Mouse (Mus musculus): Measurements from ENCODE around the gene Ilf2. TPM values are rescaled to one million over a fixed set of nuclear protein-coding genes. Genes with fewer than 3 reads are reported as not detected.
A peak's percentile ranks its signal among the peaks of the same experiment; 100 is the strongest.

The Ilf2 gene
- polyA plus RNA-seq, 1 experiment from 2014 or later = 240 TPM

DNA sequence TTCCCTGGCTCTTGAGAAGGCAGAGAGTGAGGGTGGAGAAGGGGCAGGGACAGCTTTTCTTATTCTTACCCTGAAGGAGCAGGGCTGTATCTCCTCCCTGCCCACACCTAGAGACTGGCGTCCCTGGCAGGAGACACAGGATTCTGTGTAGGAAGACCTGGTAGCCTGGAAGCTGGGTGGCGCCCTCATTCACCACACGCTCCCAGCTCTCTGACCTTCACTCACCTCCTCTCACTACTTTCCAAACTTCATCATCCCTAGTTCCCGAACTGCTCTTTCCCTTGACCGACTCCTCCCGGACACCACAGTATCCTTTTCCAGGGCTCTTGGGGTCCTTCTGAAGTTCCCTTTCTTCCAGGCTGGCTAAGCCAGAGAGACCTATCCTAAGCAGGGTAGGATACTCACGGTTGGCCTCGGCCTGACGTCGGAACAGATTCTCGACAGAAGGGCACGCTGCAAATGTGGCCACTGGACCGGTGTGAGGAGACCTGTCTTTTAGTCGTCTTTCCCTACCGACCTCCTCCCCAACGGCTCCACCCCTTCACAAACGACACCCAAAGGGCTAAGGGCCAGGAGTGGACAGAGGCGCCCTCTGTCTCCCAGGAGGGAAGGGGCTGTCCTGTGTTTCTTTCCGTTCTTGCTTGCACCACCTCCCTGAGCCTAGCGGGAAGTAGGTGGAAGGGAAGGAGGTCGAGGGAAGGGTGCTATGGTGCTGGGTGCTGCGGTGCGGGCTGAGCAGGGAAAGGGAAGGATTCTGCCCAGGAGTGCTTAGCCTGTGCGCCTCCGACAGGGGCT, 38.1 kb downstream of the Ilf2 start, which contains the start of the genes S100a1 and S100a13:
Gene S100a1, minus strand, starts transcription at position 597 of the 795 bp plus-strand sequence.
Gene S100a13, plus strand, starts transcription at position 640 of the 795 bp plus-strand sequence.
- H3K27ac ChIP-seq (replicated peaks) = no peak within 1 kb of the TSS
- no peak for ATAC-seq (ENCODE audit: low FRiP score, low read depth)
- peak within 1 kb of the TSS; percentile 34 for H3K4me3 ChIP-seq

DNA sequence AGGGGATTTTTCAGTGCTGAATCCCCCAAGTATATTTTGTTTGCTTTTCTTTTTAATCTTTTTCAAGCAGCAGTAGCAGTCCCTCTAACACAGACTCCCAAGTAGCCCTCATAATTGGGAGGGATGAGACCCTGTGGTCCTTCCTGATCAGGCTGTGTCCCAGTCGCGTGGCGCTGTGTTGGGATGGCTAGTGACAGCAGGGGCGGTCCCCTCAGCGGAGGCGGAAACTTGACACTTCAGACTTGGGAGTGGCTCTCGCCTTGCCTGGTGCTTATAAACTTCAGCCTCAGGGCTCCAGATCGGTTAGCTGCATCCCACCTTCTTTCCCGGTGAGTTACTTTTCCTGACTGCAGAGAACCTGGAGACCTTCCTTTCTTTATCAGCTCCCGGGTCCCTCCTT, 38.8 kb downstream of the Ilf2 start:
- ATAC-seq (ENCODE audit: low FRiP score, low read depth) = 0 out of 2 replicates have a peak, but pooled peaks have one; percentile 39
- Histone ChIP-seq H3K27ac (replicated peaks) (no peak overlapping the region), H3K4me2 (peak overlapping the region; percentile 67), H3K9me3 (no peaks in the 10 kb centered on the region), H3K9ac (peak overlapping the region; percentile 30; the same call in 1 of the 2 replicates), H3K36me3 (no peaks in the 10 kb centered on the region), H3K27me3 (peaks cover 33% of the 10 kb centered on the region), H3K4me1 (replicated peaks) (peaks cover 14% of the 10 kb centered on the region), H3K4me3 (peak overlapping the region; percentile 34)
- under 1% methylated on average over 10 of the region's 10 CpGs for WGBS

More for the DNA sequence above, 38.1 kb downstream of the Ilf2 start, which contains the start of the genes S100a1 and S100a13:
- Histone ChIP-seq H3K27me3 (peaks cover 33% of the 10 kb centered on the region), H3K4me2 (peak within 1 kb of the TSS; percentile 67), H3K9ac (peak within 1 kb of the TSS; percentile 30; the same call in 1 of the 2 replicates), H3K36me3 (no peaks in the 10 kb centered on the region), H3K9me3 (no peaks in the 10 kb centered on the region), H3K4me1 (replicated peaks) (peaks cover 14% of the 10 kb centered on the region)
- WGBS = 4% methylated on average over 25 of the region's 25 CpGs

DNA sequence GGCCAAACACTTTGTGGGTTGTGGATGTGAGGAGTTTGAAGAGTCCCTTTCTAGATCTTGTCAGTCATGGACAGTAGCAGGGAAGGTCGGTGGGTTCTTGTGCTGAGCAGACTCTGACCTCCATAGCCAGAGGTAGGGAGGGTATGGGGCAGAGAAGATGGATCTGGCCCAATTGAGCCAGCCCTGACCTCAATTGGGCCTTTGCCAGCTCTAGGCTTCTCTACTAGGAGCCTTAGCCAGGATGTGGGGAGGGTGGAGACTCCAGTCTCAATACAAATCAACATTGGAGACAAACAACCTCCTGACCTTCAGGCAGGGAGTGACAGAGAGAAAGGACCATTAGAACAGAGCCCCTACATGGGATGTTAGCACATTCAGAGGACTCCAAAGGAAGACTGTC, 39.3 kb downstream of the Ilf2 start:
- peak overlapping the region; percentile 67 for H3K4me2 ChIP-seq
- H3K36me3 ChIP-seq = no peaks in the 10 kb centered on the region
- 0 out of 2 replicates have a peak overlapping the region, but pooled peaks have one; percentile 30 for H3K9ac ChIP-seq
- H3K4me3 ChIP-seq = peak overlapping the region; percentile 34
- H3K27ac ChIP-seq (replicated peaks) = no peak overlapping the region
- H3K9me3 ChIP-seq = no peaks in the 10 kb centered on the region
- peaks cover 33% of the 10 kb centered on the region for H3K27me3 ChIP-seq
- 47% methylated on average over 1 of the region's 1 CpGs for WGBS
- peaks cover 14% of the 10 kb centered on the region for H3K4me1 ChIP-seq (replicated peaks)
- ATAC-seq (ENCODE audit: low FRiP score, low read depth) = no peak

DNA sequence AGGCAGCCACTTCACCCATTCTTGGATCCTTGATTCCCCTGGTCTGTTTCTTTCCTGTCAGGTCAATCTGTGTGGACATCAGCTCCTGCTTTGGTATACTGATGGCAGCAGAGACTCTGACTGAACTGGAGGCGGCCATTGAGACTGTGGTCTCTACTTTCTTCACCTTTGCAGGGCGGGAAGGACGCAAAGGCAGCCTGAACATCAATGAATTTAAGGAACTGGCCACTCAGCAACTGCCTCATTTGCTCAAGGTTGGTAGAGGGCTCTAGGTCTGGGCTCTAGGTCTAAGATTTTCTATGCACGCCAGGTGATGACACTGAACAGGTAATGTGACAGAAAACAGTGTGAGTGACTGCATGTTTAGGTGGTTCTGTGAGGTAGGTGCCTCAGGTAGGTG, 39.9 kb downstream of the Ilf2 start:
- 92% methylated on average over 4 of the region's 4 CpGs for WGBS
- Histone ChIP-seq H3K9ac (no peak overlapping the region), H3K9me3 (no peaks in the 10 kb centered on the region), H3K4me1 (replicated peaks) (peaks cover 14% of the 10 kb centered on the region), H3K4me3 (no peak overlapping the region), H3K27me3 (peaks cover 33% of the 10 kb centered on the region), H3K36me3 (no peaks in the 10 kb centered on the region), H3K27ac (replicated peaks) (no peak overlapping the region), H3K4me2 (no peak overlapping the region)
- no peak for ATAC-seq (ENCODE audit: low FRiP score, low read depth)

DNA sequence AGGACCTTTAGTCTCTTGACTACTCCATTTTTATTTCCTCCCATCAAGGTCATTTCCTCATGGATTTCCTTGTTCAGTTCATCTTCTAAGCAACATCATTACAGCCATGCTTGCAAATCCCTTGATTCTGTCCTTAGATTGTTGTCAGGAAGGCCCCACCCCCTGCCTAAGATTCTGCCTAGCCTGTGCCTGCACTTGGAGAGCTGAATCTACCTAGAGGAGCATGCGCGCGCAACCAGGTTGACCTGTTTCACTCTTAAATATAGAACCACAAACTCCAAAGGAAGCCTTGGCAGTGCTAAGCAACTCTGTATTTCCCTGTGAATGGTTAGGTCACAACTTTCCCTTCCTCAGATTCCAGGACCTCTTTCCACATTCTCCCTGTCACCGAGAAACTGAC, 41.8 kb downstream of the Ilf2 start:
- H3K4me2 ChIP-seq = no peak overlapping the region
- peaks cover 14% of the 10 kb centered on the region for H3K4me1 ChIP-seq (replicated peaks)
- H3K9ac ChIP-seq = no peak overlapping the region
- no peaks in the 10 kb centered on the region for H3K9me3 ChIP-seq
- peaks cover 29% of the 10 kb centered on the region for H3K27me3 ChIP-seq
- H3K27ac ChIP-seq (replicated peaks) = no peak overlapping the region
- 86% methylated on average over 4 of the region's 4 CpGs for WGBS
- no peaks in the 10 kb centered on the region for H3K36me3 ChIP-seq
- no peak for ATAC-seq (ENCODE audit: low FRiP score, low read depth)
- H3K4me3 ChIP-seq = no peak overlapping the region

DNA sequence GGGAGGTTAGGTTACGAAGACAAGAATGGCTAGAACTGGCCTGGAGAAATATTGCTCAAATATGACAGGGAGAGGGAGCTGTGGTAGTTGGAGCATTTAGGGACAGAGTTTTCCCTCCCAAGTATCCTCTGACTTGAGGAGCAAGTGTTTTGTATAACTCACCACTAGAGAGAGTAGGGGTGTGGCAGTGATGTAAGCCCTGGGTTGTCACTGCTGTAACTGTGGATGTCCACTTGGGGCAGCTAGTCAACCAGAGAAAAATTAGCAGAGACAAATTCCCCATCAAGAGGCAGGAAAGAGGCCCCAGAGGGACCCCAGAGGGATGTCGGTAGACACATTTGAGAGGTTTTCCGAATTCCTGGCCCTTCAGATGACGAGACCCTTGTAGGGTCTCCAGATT, 49.5 kb downstream of the Ilf2 start:
- Histone ChIP-seq H3K27ac (replicated peaks) (no peak overlapping the region), H3K27me3 (no peaks in the 10 kb centered on the region), H3K4me1 (replicated peaks) (no peaks in the 10 kb centered on the region), H3K4me3 (no peak overlapping the region), H3K4me2 (no peak overlapping the region), H3K9me3 (no peaks in the 10 kb centered on the region), H3K9ac (no peak overlapping the region), H3K36me3 (no peaks in the 10 kb centered on the region)
- no peak for ATAC-seq (ENCODE audit: low FRiP score, low read depth)
- WGBS = 76% methylated on average over 4 of the region's 4 CpGs

DNA sequence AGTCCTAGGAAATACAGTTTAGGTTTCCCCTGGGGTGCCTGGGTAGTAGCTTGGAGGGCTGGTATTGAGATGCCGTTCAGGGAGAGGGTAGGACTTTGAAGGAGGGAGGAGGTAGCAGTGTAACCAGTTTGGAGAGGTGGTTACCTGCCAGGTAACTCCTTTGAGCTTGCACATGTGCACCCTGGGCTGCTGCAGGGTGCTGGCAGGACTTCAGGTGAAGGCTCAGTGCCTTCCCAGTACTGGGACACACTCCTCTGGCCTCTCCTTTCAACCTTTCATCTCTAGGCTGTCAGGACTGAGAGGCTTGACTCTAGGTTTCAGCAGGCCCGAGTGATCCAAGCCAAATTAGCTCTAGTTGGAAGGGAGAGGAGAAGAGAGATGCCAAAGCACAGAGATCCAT, 50.1 kb downstream of the Ilf2 start:
- no peak overlapping the region for H3K4me2 ChIP-seq
- H3K36me3 ChIP-seq = no peaks in the 10 kb centered on the region
- no peak for ATAC-seq (ENCODE audit: low FRiP score, low read depth)
- no peaks in the 10 kb centered on the region for H3K9me3 ChIP-seq
- no peak overlapping the region for H3K27ac ChIP-seq (replicated peaks)
- no peak overlapping the region for H3K4me3 ChIP-seq
- H3K9ac ChIP-seq = no peak overlapping the region
- H3K27me3 ChIP-seq = no peaks in the 10 kb centered on the region
- no peaks in the 10 kb centered on the region for H3K4me1 ChIP-seq (replicated peaks)
- 81% methylated on average over 2 of the region's 2 CpGs for WGBS

DNA sequence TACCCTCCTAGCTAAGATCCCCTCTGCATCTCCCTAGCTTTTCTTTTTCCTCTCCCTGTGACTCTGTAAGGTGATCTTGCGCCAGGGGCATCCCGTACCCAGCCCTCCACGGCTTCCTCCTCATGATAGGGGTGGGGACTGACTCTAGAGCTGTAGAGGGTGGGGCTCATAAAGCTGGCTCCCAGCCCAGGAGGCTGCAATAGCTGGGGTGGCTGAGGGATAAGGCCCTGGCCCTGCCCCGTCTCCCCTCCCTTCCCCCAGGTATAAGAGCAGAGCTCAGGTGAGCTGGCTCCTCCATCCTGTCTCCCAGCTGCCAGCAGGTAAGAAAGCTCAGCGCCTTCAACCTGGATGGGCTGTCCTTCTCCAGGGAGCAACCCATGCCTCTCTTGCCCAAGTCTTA, 50.7 kb downstream of the Ilf2 start, which contains the start of gene S100a14:
Gene S100a14, plus strand, starts transcription at position 277 of the 400 bp plus-strand sequence.
- H3K9ac ChIP-seq = no peak within 1 kb of the TSS
- no peak within 1 kb of the TSS for H3K4me2 ChIP-seq
- H3K36me3 ChIP-seq = no peaks in the 10 kb centered on the region
- 83% methylated on average over 5 of the region's 5 CpGs for WGBS
- no peak for ATAC-seq (ENCODE audit: low FRiP score, low read depth)
- no peak within 1 kb of the TSS for H3K4me3 ChIP-seq
- no peaks in the 10 kb centered on the region for H3K9me3 ChIP-seq
- H3K4me1 ChIP-seq (replicated peaks) = no peaks in the 10 kb centered on the region
- no peak within 1 kb of the TSS for H3K27ac ChIP-seq (replicated peaks)
- no peaks in the 10 kb centered on the region for H3K27me3 ChIP-seq

DNA sequence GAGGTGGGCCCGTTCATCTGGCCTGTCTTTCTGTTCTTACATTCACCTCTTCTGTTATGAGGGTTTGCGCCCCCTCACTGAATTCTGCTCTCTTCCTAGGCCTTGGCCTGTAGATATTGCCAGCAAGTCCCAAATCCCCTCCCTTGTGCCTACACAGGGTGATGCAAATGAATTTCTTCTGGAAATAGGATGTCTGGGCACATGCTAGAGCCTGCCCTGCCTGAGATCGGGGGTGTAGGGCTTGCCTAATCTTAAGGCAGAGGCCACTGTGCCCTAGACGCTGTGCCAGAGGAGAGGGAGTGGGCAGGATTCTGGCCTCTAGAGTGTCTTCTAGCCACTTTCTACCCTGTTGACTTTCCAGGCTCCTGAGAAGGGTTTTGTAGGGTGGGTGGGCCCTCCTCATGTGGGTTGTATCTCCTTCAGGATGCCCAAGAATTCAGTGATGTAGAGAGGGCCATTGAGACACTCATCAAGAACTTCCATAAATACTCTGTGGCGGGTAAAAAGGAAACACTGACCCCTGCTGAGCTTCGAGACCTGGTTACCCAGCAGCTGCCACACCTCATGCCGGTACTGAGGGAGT, 51.5 kb downstream of the Ilf2 start:
- WGBS = 89% methylated on average over 7 of the region's 7 CpGs
- H3K4me3 ChIP-seq = no peak overlapping the region

DNA sequence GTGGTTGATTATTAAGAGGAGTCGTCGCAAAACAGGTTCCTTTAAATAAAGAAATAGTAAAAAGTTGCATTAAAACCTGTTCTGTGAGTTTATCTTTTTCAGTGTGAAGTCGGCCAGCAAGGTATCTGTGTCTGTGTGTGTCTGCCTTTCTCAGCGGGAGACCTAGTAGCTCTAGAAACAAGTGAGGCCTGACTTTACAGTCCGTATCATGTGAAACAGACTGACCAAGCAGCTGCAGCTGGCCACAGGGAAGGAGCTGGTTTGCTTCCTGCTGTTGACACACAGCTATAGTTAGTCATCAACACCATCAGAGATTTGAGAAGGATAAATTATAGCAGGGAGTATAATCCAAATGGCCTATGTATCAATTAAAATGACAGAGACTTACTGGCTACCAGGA, 55.8 kb downstream of the Ilf2 start:
- no peak overlapping the region for H3K9ac ChIP-seq
- H3K4me1 ChIP-seq (replicated peaks) = no peaks in the 10 kb centered on the region
- H3K4me2 ChIP-seq = no peak overlapping the region
- ATAC-seq (ENCODE audit: low FRiP score, low read depth) = no peak
- no peak overlapping the region for H3K4me3 ChIP-seq
- 78% methylated on average over 5 of the region's 5 CpGs for WGBS
- no peaks in the 10 kb centered on the region for H3K27me3 ChIP-seq
- no peaks in the 10 kb centered on the region for H3K36me3 ChIP-seq
- H3K9me3 ChIP-seq = no peaks in the 10 kb centered on the region
- no peak overlapping the region for H3K27ac ChIP-seq (replicated peaks)

More for the DNA sequence above, 51.5 kb downstream of the Ilf2 start:
- Histone ChIP-seq H3K4me2 (no peak overlapping the region), H3K9ac (no peak overlapping the region), H3K4me1 (replicated peaks) (no peaks in the 10 kb centered on the region), H3K27ac (replicated peaks) (no peak overlapping the region), H3K9me3 (no peaks in the 10 kb centered on the region), H3K36me3 (no peaks in the 10 kb centered on the region), H3K27me3 (no peaks in the 10 kb centered on the region)
- ATAC-seq (ENCODE audit: low FRiP score, low read depth) = no peak

DNA sequence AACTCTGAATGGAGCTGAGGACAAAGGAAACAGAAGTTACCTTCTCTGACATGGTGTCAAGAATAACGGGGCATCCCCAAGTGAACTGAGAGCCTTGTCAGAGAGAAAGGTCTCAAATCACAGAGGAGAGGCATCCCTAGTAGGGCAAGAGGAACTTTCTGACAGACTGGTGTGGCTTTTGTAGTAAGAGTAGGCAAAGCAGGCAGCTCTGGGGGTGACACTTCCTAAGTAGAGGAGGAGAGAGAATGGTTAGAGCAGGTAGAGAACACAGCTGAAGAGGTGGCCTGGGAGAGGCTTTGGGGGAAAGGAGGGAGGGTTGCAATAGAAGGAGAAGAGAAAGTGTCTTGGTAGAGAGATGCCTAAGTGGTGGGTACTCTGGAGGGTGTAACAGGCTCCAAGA, 59.5 kb downstream of the Ilf2 start:
- ATAC-seq (ENCODE audit: low FRiP score, low read depth) = no peak
- WGBS = 76% methylated on average over 1 of the region's 1 CpGs
- H3K9ac ChIP-seq = no peak overlapping the region
- no peaks in the 10 kb centered on the region for H3K36me3 ChIP-seq
- no peak overlapping the region for H3K27ac ChIP-seq (replicated peaks)
- no peaks in the 10 kb centered on the region for H3K9me3 ChIP-seq
- no peak overlapping the region for H3K4me3 ChIP-seq
- H3K4me1 ChIP-seq (replicated peaks) = no peaks in the 10 kb centered on the region
- no peak overlapping the region for H3K4me2 ChIP-seq
- H3K27me3 ChIP-seq = no peaks in the 10 kb centered on the region

Measured in hindbrain, embryonic 15.5 days (tissue).